Mouse (Mus musculus) MEL (cell line): ENCODE data around the gene Tnik.

Source experiments
- BHLHE40 ChIP-seq: IDR thresholded peaks from 2 replicates; pipeline ENCODE4 v1.6.1; 2012; ENCODE audit warnings: low read depth, mild to moderate bottlenecking, inconsistent platforms, low read length, improper control_type of control experiment, borderline replicate concordance
- CTCF ChIP-seq, 3 experiments: IDR thresholded peaks in 2 of 3; conservative IDR thresholded peaks in 1 of 3; 2 replicates each; pipeline ENCODE4 v1.5.1; 2011 to 2012; ENCODE audit warnings: low read length in 3 of 3, low read depth in 2 of 3, mild to moderate bottlenecking in 2 of 3, improper control_type of control experiment in 1 of 3, inconsistent platforms in 1 of 3, mixed read lengths in 1 of 3, moderate library complexity in 1 of 3; ENCODE audit not compliant: control insufficient read depth in 1 of 3, insufficient read depth in 1 of 3, poor library complexity in 1 of 3, severe bottlenecking in 1 of 3
- ETS1 ChIP-seq: IDR thresholded peaks from 2 replicates; pipeline ENCODE4 v1.6.1; 2012; ENCODE audit warnings: low read depth, mild to moderate bottlenecking, inconsistent platforms, low read length, improper control_type of control experiment, moderate library complexity
- GATA1 ChIP-seq: IDR thresholded peaks from 2 replicates; pipeline ENCODE4 v1.6.1; 2011; ENCODE audit warnings: low read depth, low read length, improper control_type of control experiment
- KAT2A ChIP-seq: conservative IDR thresholded peaks from 2 replicates; pipeline ENCODE4 v1.6.1; 2012; ENCODE audit warnings: low read depth, low read length, improper control_type of control experiment, inconsistent platforms
- MEF2A ChIP-seq: IDR thresholded peaks from 2 replicates; pipeline ENCODE4 v1.6.1; 2014; ENCODE audit warnings: low read depth, mild to moderate bottlenecking, inconsistent platforms, low read length, improper control_type of control experiment; ENCODE audit not compliant: poor library complexity, insufficient replicate concordance, severe bottlenecking; ENCODE audit errors: extremely low read depth
- NRF1 ChIP-seq: IDR thresholded peaks from 2 replicates; pipeline ENCODE4 v1.6.1; 2014; ENCODE audit warnings: low read depth, mild to moderate bottlenecking, inconsistent platforms, low read length, improper control_type of control experiment, moderate library complexity; ENCODE audit not compliant: poor library complexity, insufficient read depth, severe bottlenecking
- ZC3H11A ChIP-seq: IDR thresholded peaks from 2 replicates; pipeline ENCODE4 v1.6.1; 2012; ENCODE audit warnings: low read depth, mild to moderate bottlenecking, inconsistent platforms, low read length, improper control_type of control experiment

DNA sequence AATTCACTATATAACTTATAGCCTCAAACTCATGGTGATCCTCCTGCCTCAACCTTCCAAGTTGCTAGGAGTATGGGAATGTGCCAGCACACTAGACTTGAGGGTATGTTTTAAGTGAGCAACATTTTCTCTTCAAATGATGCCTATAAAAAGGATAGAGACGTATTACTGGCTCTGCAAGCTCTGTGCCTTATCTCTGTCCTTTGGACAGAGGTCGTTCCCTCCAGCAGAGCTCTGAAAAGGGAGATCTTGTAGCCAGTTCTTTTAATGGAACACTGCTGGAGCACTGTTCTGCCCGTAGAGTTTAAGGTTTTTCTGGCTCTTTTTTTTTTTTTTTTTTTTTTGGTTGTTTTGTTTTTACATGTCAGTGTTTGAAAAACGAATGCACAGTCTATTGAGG, 298.4 kb downstream of the Tnik start:
- TF ChIP-seq CTCF (IDR thresholded peaks at IDR 0.05 in 2 of 3, conservative IDR thresholded peaks at IDR 0.05 in 1 of 3; ENCODE audit: control insufficient read depth in 1 of 3, insufficient read depth in 1 of 3, low read depth in 2 of 3, low read length in 3 of 3, poor library complexity in 1 of 3, severe bottlenecking in 1 of 3) (no peak), KAT2A (no peak), BHLHE40 (no peak), ETS1 (no peak), NRF1 (no peak), GATA1 (no peak), MEF2A (no peak), ZC3H11A (no peak)
